Mouse (Mus musculus) heart, postnatal 0 days (tissue): ENCODE data around the gene Pwwp2b. TPM values are rescaled to one million over a fixed set of nuclear protein-coding genes. Genes with fewer than 3 reads are reported as not detected.

Source experiments
- ATAC-seq: fragments of 200-750 bp; cut with Nextera tagmentation; 2 replicates; pipeline ENCODE4 v1.8.0; 2017; ENCODE audit warnings: low read depth, moderate number of reproducible peaks, moderate library complexity; ENCODE audit not compliant: insufficient read depth
- DNase-seq: peaks from one replicate; pipeline ENCODE4 v3.0.0-alpha.2; 2016; ENCODE audit warnings: low spot score
- H3K27ac ChIP-seq: fragments of 300-500 bp; sonication (generic); 2 replicates; pipeline ENCODE4 v1.5.1; 2014; ENCODE audit warnings: low read depth, mild to moderate bottlenecking
- H3K27me3 ChIP-seq: fragments of 300-500 bp; sonication (generic); 2 replicates; pipeline ENCODE4 v1.6.1; 2014; ENCODE audit warnings: low read length, mixed read lengths; ENCODE audit not compliant: control insufficient read depth, insufficient read depth
- H3K36me3 ChIP-seq: fragments of 300-500 bp; sonication (generic); replicated peaks from 2 replicates; pipeline ENCODE4 v1.6.1; 2014; ENCODE audit warnings: low read length, mixed read lengths; ENCODE audit not compliant: control insufficient read depth, insufficient read depth
- H3K4me1 ChIP-seq: fragments of 300-500 bp; sonication (generic); 2 replicates; pipeline ENCODE4 v1.6.1; 2014; ENCODE audit warnings: antibody characterized with exemption; ENCODE audit not compliant: control insufficient read depth, insufficient read depth
- H3K4me2 ChIP-seq: fragments of 300-500 bp; sonication (generic); 2 replicates; pipeline ENCODE4 v1.6.1; 2014; ENCODE audit warnings: low read depth, mild to moderate bottlenecking, low read length, moderate library complexity
- H3K4me3 ChIP-seq: fragments of 300-500 bp; sonication (generic); 2 replicates; pipeline ENCODE4 v1.5.1; 2014; ENCODE audit warnings: low read depth, low read length
- H3K9ac ChIP-seq: fragments of 300-500 bp; sonication (generic); replicated peaks from 2 replicates; pipeline ENCODE4 v1.6.1; 2014; ENCODE audit warnings: low read depth, low read length, mixed read lengths
- H3K9me3 ChIP-seq: fragments of 300-500 bp; sonication (generic); replicated peaks from 2 replicates; pipeline ENCODE4 v1.6.1; 2016; ENCODE audit warnings: low read length; ENCODE audit not compliant: control insufficient read depth
- CTCF ChIP-seq: IDR thresholded peaks from 2 replicates; pipeline ENCODE4 v1.5.1; 2016; ENCODE audit warnings: antibody characterized with exemption, control low read depth, low read depth
- EP300 ChIP-seq: IDR thresholded peaks from 2 replicates; pipeline ENCODE4 v1.6.1; 2016; ENCODE audit warnings: antibody characterized with exemption, low read depth
- WGBS: fragments of 180-500 bp; shearing (Covaris S2); extraction: QIAGEN DNeasy Blood & Tissue Kit; methylation state at CpG from one replicate; pipeline ENCODE4 v1.1.7; 2014; 5-methylcytosine and 5-hydroxymethylcytosine counted together
- polyA plus RNA-seq: library from polyadenylated mRNA; unstranded; fragments of >200 nt; fragmentation: Nextera tagmentation; extraction: Ambion mirVana; gene quantifications from 2 replicates; pipeline ENCODE4 v1.2.1, GENCODE M21; 2015
- total RNA-seq: library from RNA; depleted of rRNA; stranded (reverse); fragments of >200 nt; gene quantifications from 2 replicates; pipeline ENCODE4 v1.2.3, GENCODE M21; 2014; ENCODE audit warnings: low replicate concordance

Pwwp2b gene
- total and polyA plus RNA-seq, 2 experiments from 2014 or later, result 7.4 to 9.4 TPM

DNA sequence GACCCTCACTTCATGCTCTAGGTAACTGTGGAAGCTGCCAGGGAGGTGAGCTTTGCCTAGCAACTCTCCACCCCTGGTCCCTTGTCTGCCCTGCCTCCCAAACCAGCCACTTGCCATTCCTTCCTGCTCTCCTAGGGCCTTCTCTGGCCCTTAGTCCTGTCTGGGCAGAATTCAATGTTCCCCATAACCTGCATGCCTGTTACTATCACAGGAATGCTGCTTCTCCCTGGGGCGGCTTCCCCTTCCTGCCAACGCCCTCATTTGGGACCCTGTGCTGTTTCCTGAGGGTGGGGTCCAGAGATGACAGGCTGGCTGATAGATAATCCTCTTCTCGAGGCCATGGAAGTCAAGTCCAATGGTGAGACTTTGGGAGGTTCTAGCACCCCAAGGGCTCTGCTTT lies 5.2 kb downstream of the Pwwp2b start:
- Histone ChIP-seq H3K4me2 (no peak overlapping the region), H3K36me3 (peaks cover 31% of the 10 kb centered on the region), H3K27ac (no peak overlapping the region), H3K9me3 (no peaks in the 10 kb centered on the region), H3K9ac (no peak overlapping the region), H3K4me3 (no peak overlapping the region), H3K27me3 (no peaks in the 10 kb centered on the region), H3K4me1 (peaks cover 66% of the 10 kb centered on the region)
- WGBS, result 49% methylated on average over 3 of the region's 3 CpGs
- ATAC-seq, result no peak
- TF ChIP-seq EP300 (no peak), CTCF (no peak)
- DNase-seq, result no peak

DNA sequence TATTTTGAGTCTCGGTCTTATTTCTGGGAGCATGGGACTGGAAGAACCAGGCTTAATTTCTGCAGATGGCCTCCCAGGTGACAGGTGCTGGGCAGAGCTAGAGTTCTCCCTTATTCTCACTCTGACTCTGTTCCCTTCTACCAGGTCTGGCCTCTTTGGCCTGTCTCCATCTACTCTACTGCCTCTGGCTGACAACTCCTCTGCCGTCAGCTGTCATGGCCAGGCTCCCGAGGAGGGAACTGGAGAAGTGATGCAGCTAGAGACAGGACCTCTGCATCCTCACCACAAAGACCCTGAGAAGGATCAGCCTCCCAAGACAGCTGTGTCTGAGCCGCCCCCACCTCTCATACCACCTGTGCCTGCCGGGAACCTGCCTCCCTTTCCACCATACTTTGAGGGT lies 6.3 kb downstream of the Pwwp2b start:
- Histone ChIP-seq H3K9ac (no peak overlapping the region), H3K4me1 (peaks cover 59% of the 10 kb centered on the region), H3K36me3 (peaks cover 39% of the 10 kb centered on the region), H3K27me3 (no peaks in the 10 kb centered on the region), H3K4me2 (no peak overlapping the region), H3K9me3 (no peaks in the 10 kb centered on the region), H3K4me3 (no peak overlapping the region), H3K27ac (no peak overlapping the region)
- no peak for ATAC-seq
- DNase-seq, result no peak
- WGBS, result 67% methylated on average over 5 of the region's 5 CpGs
- TF ChIP-seq EP300 (no peak), CTCF (no peak)

DNA sequence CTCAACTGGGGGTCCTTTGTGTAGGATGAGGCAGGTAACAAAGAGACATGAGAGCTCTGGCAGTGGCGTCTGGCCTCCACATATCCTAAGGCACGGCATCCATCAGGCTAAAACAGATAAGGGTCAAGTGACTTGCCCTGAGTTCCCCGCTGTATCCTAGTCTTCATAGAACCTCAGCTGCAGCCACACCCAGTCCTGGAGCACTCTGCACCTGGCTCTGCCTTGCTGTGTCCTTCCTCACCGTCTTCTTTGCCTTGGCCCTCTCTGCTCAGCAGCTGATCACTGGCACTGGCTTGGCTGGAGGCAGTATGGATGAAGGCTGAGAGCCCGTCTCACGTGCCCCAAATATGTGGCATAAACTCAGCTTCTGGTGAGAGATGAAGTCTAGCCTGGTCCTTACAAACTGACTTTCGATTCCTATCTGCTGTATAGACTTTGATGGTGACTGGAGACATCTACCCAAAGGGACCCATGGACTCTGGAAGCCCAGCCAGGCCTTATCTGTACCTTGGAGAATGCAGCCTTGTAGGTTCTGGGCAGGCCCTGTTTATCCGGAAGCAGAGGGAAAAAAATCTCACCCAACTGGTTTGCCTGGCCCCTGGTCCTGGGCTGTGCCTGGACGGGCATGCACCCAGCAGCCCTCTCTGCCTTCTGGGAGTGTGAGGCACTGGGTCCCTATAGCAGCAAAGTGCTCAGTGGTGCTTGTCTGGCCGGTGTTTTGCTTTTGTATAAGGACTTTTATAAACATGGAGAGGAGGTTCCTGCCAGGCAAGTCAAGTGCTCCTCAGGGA lies 9.7 kb downstream of the Pwwp2b start:
- H3K4me3 ChIP-seq, result no peak overlapping the region
- 51% methylated on average over 10 of the region's 10 CpGs for WGBS
- no peak overlapping the region; the same call in 1 of the 2 replicates for H3K9ac ChIP-seq
- no peak for TF ChIP-seq CTCF
- no peak for TF ChIP-seq EP300
- H3K9me3 ChIP-seq, result no peaks in the 10 kb centered on the region
- DNase-seq (no peak), ATAC-seq (no peak)
- H3K36me3 ChIP-seq, result peaks cover 39% of the 10 kb centered on the region
- H3K4me2 ChIP-seq, result no peak overlapping the region
- H3K4me1 ChIP-seq, result peaks cover 27% of the 10 kb centered on the region
- no peaks in the 10 kb centered on the region for H3K27me3 ChIP-seq
- no peak overlapping the region for H3K27ac ChIP-seq

- Histone ChIP-seq H3K9ac (0 out of 2 replicates have a peak overlapping the region, but pooled peaks have one; percentile 4), H3K36me3 (peaks cover 12% of the 10 kb centered on the region), H3K4me2 (no peak overlapping the region; the same call in 1 of the 2 replicates), H3K27ac (peak overlapping the region; percentile 53), H3K27me3 (no peaks in the 10 kb centered on the region), H3K4me3 (no peak overlapping the region), H3K4me1 (peaks cover 29% of the 10 kb centered on the region), H3K9me3 (no peaks in the 10 kb centered on the region)
- 20% methylated on average over 4 of the region's 4 CpGs for WGBS
- DNase-seq (no peak), ATAC-seq (0 out of 2 replicates have a peak, but pooled peaks have one; percentile 5)
- no peak for TF ChIP-seq EP300
- TF ChIP-seq CTCF, result no peak
Observed at GRCm38 (mm10) chr7:139264337-139264736, 16.1 kb downstream of the Pwwp2b start.

DNA sequence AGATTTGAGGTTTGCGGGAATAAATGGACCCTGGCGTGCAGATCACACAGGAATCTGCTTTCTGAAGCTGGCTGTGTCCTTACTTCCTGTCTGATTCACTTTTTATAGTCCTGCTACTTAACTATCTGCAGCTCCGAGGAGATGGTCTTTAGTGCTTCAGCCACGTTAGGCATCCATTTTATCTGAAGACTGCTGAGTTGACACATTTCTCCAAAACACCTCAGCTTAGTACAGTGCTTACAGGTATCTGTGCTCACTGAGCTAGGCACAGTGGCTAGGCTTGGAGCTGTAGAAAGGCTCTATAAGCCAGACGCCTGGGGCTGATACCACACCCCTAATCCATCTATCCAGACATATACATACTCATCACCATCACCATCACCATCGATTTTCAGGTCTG lies 17.4 kb downstream of the Pwwp2b start:
- H3K27ac ChIP-seq, result peak overlapping the region; percentile 41; the same call in 1 of the 2 replicates
- no peak for ATAC-seq

More for the DNA sequence above, 17.4 kb downstream of the Pwwp2b start:
- Histone ChIP-seq H3K9ac (no peak overlapping the region), H3K4me1 (peaks cover 29% of the 10 kb centered on the region), H3K9me3 (no peaks in the 10 kb centered on the region), H3K36me3 (peaks cover 15% of the 10 kb centered on the region), H3K4me3 (no peak overlapping the region), H3K4me2 (no peak overlapping the region), H3K27me3 (no peaks in the 10 kb centered on the region)
- DNase-seq, result no peak
- WGBS, result 34% methylated on average over 6 of the region's 6 CpGs
- TF ChIP-seq EP300, result no peak
- no peak for TF ChIP-seq CTCF
